Mouse (Mus musculus) megakaryocyte, adult 5-6 weeks (primary cell): ENCODE measurements around the gene Olfr697. TPM values are rescaled to one million over a fixed set of nuclear protein-coding genes. Genes with fewer than 3 reads are reported as not detected.
"Not testable (repeated sequence)": the region's sequence is repeated elsewhere in the genome, so short reads cannot be mapped to it uniquely, and the experiment has no call there.

Source experiments
- ATAC-seq: 2 replicates; pipeline ENCODE4 v1.8.0; 2016; ENCODE audit warnings: mild to moderate bottlenecking, inconsistent platforms; ENCODE audit not compliant: poor library complexity, severe bottlenecking
- total RNA-seq, 2 experiments: library from RNA; stranded (forward) in 1 of 2; stranded (reverse) in 1 of 2; fragments of 153-499, 151-499 nt in 1 of 2; fragments of 221-1000, 200-1000 nt in 1 of 2; gene quantifications; 2 replicates each; pipeline versions ENCODE4 v1.2.3 to v1.2.4; 2015 to 2017

Olfr697 gene
- not detected in 2 replicates for total RNA-seq (2015)
- not detected in 2 replicates for total RNA-seq (2017)

DNA sequence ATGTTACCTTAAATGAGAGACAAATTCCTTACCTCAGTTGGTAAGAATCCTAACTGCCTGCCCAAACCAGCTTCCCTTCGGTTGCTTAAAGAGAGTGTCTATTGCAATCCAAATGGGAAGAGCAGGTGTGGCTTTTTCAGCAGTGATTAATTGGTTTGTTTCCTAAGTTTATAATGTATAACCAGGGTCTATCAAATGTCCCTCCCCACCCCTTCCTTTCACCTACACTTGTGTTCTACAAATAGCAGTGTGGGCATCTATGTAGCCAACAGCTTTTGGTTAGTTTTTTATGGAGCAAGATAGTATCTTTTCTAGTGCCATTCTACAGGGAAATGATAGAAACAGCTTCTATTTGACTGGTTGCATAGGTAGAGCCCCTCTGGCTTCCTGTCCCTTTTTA lies at the start of gene Olfr697:
Gene Olfr697, minus strand, starts transcription at position 101 of the 400 bp plus-strand sequence.
- ATAC-seq: no peak

DNA sequence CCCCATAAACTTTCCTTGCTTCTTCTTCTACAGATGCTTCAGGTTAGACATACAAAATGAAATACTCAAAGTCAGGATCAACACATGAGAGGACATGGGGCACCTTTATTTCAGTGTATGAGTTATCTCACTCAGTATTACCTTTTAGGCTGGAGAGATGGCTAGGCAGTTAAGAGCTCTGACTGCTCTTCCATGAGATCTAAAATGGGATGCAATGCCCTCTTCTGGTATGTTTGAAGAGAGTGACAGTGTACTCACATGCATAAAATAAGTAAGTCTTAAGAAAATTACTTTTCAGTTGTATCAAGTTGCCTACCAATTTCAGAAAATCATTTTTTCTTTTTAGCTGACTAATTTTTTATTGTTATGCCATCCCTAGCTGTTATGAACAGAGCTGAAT lies 46.1 kb upstream of the Olfr697 start:
- ATAC-seq: 0 out of 2 replicates have a peak, but pooled peaks have one; percentile 40

DNA sequence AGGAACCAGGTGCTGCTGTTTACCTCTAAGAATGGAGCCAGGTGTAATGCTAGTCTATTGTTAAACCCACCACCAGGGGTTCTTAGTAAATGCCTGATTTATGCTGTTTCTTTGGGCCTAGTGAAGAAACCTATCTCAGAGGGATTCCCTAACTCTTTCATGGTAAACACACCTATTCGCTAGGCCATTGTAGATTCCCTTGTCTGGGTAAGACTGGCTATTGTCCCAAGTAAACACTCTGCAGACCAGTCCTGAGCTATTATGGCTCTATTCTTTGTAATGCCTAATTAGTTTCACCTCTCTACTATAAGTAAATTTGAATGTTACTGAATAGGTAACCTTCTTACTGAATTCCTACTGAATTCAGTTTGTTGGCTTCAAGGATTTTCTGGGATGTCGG lies 18.8 kb upstream of the Olfr697 start:
- ATAC-seq: not testable (repeated sequence)

DNA sequence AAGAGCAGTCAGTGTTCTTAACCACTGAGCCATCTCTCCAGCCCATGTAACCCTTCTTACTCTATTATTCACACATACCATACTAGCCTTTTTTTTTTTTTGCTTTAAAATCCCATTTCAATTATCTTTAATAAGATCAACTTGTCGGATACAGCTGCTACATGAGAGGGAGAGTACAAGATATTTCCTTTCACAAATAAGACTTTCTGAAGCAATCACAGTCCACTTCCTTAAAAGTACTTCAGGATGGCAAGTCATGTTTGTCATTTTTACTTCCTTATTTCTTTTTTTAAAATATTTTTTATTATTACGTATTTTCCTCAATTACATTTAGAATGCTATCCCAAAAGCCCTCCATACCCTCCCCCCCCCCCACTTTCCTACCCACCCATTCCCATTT lies 16.6 kb upstream of the Olfr697 start:
- peak; percentile 98 for ATAC-seq

DNA sequence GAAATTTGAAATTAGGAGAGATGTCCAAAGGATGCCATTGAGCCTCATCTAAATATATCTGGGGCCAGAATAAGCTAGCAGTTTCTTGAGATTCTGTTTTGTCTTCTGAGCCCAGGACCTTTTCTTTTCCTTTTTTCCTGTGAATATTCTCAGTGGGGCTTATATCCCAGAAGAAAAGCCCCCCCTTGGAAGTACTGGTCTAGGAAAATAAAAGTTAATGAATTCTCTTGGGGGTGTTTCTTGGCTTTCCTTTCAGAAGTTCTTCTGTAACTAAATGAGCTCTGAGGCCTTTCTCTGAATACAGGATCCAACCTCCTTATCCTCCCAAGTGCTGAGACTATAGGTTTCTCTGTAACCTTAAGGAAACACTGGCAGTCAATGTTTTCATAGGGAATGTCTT lies 13.1 kb upstream of the Olfr697 start, which contains the start of gene Olfr698:
Gene Olfr698, minus strand, starts transcription at position 101 of the 400 bp plus-strand sequence.
- no peak for ATAC-seq

DNA sequence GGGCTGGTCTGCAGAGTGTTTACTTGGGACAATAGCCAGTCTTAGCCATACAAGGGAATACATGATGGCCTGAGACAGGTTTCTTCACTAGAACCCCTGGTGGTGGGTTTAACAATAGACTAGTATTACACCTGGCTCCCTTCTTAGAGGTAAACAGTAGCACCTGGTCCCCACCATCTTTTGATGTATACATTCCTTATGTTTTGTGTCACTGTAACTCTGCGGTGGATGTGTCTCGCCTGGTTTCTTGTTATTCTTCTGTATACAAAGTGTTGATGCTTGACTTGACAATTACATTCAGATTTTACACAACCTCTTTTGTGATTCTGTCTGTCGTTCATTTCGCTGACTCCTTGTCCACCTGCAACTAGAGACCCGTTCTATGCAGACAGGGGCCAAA lies 3.6 kb upstream of the Olfr697 start:
- no peak for ATAC-seq

DNA sequence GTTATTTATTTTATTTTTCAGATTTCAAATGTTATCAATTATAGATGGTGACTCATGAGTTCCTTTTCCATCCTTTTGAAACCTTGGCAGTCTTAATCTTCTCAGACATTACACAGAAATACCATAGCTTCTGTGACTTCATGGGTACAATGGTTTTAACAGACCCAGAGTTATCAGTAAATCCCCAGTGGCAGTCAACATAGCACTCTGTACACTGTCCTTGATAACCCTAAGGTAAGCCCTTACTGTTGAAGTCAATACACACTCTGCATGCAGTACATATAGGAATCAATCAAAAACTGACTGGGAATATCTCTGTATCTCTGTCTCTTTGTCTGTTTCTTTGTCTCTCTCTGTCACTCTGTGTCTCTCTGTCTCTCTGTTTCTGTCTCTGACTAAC lies 5.2 kb downstream of the Olfr697 start:
- ATAC-seq: no peak

DNA sequence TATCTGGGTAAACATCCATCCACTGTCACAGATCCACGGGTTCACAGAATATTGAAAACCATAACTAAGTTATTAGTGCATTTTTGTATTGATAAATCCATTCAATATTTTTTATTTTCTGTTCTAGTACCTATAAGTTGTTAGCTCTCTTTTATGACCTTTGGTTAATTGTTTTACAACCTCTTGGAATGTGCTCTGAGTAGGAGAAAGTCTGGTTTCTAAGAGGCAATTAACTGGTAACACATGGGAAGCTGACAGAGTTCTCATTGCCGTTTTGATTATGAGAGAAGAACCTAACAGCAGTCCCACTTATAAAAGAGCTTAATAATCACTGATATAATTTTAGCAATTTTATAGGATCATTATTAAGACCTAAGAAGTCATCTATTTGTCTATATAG lies 8.5 kb downstream of the Olfr697 start:
- no peak for ATAC-seq

DNA sequence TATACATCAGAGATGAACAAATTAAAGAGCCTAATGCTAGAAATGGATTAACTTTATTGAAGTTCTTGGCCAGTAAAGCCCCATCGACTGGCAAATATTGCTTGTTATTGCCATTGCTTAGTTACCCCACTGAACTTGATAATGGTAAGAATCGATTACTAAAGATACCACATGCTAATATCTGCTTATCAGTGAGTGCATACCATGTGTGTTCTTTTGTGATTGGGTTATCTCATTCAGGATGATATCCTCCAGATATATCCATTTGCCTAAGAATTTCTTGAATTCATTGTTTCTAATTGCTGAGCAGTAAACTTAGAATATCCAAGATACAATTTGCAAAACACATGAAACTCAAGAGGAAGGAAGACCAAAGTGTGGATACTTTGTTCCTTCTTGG lies 16.6 kb downstream of the Olfr697 start:
- ATAC-seq: not testable (repeated sequence)

DNA sequence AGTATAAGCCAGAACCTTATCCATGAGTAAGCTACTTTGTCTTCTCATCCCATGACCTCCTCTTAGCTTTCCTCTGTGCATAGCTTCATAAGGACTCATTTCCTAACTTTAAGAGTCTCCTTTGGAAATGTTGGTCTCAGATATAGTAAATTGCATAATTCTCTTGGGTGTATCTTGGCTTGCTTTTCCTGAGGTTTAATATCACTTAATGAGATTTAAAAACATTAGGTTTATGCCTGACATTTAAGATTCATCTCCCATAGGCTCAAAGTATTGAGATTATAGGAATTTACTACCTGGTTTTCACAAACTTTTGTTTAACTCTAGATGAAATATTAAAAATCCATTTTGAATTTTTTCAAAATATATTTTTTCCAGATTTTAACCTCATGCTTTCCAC lies 25.9 kb downstream of the Olfr697 start, which contains the start of gene Olfr695:
Gene Olfr695, minus strand, starts transcription at position 101 of the 400 bp plus-strand sequence.
- ATAC-seq: no peak

DNA sequence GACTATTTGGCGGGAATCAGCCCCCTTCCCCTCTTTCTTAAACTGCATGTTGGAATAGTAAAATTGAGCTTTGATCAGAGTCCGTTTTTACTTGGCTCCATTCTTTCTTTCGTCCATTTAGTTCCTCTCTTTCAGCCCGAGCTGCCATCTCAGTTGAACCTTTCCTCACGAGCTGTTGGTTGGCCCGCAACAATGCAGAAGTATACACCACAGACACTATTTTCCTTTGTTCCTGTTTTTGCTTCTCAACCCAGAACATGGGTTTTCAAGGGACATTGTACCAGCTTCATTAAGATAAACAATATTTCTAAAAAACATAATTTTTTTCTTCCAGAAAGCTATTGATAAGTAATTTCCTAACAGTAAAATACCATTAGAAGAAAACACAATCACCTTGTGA lies 30.8 kb downstream of the Olfr697 start:
- peak; percentile 99 for ATAC-seq

DNA sequence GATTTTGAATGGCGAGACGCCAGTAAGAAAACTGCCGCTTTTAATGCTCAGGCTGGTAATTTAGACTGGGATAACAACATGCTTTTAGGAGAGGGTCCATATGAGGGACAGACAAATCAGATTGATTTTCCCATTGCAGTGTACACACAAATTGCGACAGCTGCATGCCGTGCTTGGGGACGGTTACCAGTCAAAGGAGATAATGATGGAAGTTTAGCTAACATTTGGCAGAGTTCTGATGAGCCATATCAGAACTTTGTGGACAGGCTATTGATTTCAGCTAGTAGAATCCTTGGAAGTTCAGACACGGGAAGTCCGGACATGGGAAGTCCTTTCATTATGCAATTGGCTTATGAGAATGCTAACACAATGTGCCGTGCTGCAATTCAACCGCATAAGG lies 34.5 kb downstream of the Olfr697 start:
- not testable (repeated sequence) for ATAC-seq

DNA sequence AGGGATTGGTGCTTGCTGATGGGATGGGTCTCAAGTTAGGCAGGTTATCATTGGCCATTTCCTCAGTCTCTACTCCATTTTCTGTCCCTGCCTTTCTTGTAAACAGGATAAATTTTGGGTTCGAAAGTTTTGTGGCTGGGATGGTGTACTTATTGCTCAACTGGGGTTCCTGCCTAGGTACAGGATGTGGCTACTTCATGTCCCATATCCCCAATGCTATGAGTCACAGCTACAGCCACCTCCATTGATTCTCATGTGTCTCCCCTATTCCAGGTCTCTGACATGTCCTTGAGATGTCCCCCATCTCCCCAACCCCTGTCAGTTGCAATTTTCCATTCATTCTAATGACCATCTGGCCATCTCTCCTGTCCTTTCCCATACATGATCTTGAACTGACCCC lies 45.4 kb downstream of the Olfr697 start:
- ATAC-seq: peak; percentile 63

DNA sequence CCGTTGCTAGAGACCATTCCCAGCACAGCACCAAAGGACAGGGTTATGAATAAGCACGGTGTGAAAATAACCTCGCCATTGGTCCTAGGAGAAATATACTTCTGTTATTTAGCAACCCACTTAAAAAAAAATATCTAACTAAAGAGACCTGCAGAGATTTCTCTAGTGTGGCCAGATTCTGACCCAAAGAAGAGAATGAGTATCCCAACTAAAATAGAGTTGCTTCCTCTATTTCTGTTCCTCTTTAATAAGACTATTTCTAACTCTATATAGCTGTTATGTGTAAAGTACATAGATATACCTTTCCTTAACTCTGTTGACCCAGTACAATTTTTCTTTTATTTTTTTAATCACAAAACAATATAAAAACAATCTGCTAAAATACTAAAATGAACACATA lies 49.3 kb downstream of the Olfr697 start:
- ATAC-seq: peak; percentile 81

DNA sequence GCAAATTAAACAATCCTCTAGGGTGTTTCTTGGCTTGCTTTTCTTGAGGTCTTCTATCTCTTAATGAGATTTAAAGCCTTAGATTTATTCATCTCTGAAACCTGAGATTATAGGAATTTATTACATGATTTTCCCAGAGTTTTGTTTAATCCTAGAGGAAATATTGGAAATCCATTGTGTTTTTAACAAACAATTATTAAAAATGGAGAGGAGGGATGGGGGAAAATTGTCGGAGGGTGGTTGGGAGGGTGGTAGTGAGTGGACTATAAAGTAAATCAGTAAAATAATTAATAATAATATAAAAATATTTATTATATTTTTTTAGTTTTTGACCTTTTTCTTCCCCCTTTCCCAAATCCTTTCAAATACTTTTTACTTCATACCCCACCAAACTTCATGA lies 50.5 kb downstream of the Olfr697 start, which contains the start of gene Olfr694:
Gene Olfr694, minus strand, starts transcription at position 101 of the 400 bp plus-strand sequence.
- ATAC-seq: no peak

Other genes with a start within 250 kb of the Olfr697 start
- gene Olfr693, start 61.9 kb downstream of the Olfr697 start, total RNA-seq (2015): not detected in 2 replicates
- not detected in 2 replicates for gene Olfr693, start 61.9 kb downstream of the Olfr697 start, total RNA-seq (2017)
- 0.04 TPM in 1 of 2 replicates, not detected in the other for gene Olfr694, start 50.6 kb downstream of the Olfr697 start, total RNA-seq (2015)
- not detected in 2 replicates for gene Olfr694, start 50.6 kb downstream of the Olfr697 start, total RNA-seq (2017)
- gene Olfr695, start 26.0 kb downstream of the Olfr697 start, total RNA-seq (2015): not detected in 2 replicates
- not detected in 2 replicates for gene Olfr695, start 26.0 kb downstream of the Olfr697 start, total RNA-seq (2017)
- not detected in 2 replicates for gene Olfr698, start 13.0 kb upstream of the Olfr697 start, total RNA-seq (2015)
- gene Olfr698, start 13.0 kb upstream of the Olfr697 start, total RNA-seq (2017): not detected in 2 replicates
- gene Olfr699, start 50.8 kb upstream of the Olfr697 start, total RNA-seq (2015): not detected in 2 replicates
- gene Olfr699, start 50.8 kb upstream of the Olfr697 start, total RNA-seq (2017): not detected in 2 replicates
- gene Olfr700, start 66.4 kb upstream of the Olfr697 start, total RNA-seq (2015): not detected in 2 replicates
- gene Olfr700, start 66.4 kb upstream of the Olfr697 start, total RNA-seq (2017): 0.73 TPM in 1 of 2 replicates, not detected in the other
- not detected in 2 replicates for gene Olfr701, start 71.7 kb upstream of the Olfr697 start, total RNA-seq (2015)
- gene Olfr701, start 71.7 kb upstream of the Olfr697 start, total RNA-seq (2017): not detected in 2 replicates
- gene Olfr702, start 91.5 kb upstream of the Olfr697 start, total RNA-seq (2015): not detected in 2 replicates
- not detected in 2 replicates for gene Olfr702, start 91.5 kb upstream of the Olfr697 start, total RNA-seq (2017)
- gene Olfr703, start 100.9 kb upstream of the Olfr697 start, total RNA-seq (2015): not detected in 2 replicates
- not detected in 2 replicates for gene Olfr703, start 100.9 kb upstream of the Olfr697 start, total RNA-seq (2017)
- gene Olfr704, start 120.7 kb upstream of the Olfr697 start, total RNA-seq (2015): not detected in 2 replicates
- not detected in 2 replicates for gene Olfr704, start 120.7 kb upstream of the Olfr697 start, total RNA-seq (2017)
- not detected in 2 replicates for gene Olfr705, start 134.4 kb upstream of the Olfr697 start, total RNA-seq (2015)
- gene Olfr705, start 134.4 kb upstream of the Olfr697 start, total RNA-seq (2017): not detected in 2 replicates
- gene Olfr706, start 145.7 kb upstream of the Olfr697 start, total RNA-seq (2015): not detected in 2 replicates
- gene Olfr706, start 145.7 kb upstream of the Olfr697 start, total RNA-seq (2017): not detected in 2 replicates
- gene Olfr707, start 158.8 kb upstream of the Olfr697 start, total RNA-seq (2015): not detected in 2 replicates
- not detected in 2 replicates for gene Olfr707, start 158.8 kb upstream of the Olfr697 start, total RNA-seq (2017)
- gene Olfr1532-ps1, start 165.6 kb upstream of the Olfr697 start, total RNA-seq (2015): not detected in 2 replicates
- gene Olfr1532-ps1, start 165.6 kb upstream of the Olfr697 start, total RNA-seq (2017): not detected in 2 replicates
- not detected in 2 replicates for gene Olfr709-ps1, start 189.8 kb upstream of the Olfr697 start, total RNA-seq (2015)
- gene Olfr709-ps1, start 189.8 kb upstream of the Olfr697 start, total RNA-seq (2017): not detected in 2 replicates
- gene Olfr710, start 205.9 kb upstream of the Olfr697 start, total RNA-seq (2015): not detected in 2 replicates
- not detected in 2 replicates for gene Olfr710, start 205.9 kb upstream of the Olfr697 start, total RNA-seq (2017)
- not detected in 2 replicates for gene Olfr6, start 221.5 kb upstream of the Olfr697 start, total RNA-seq (2015)
- not detected in 2 replicates for gene Olfr6, start 221.5 kb upstream of the Olfr697 start, total RNA-seq (2017)
- gene Olfr711, start 233.0 kb upstream of the Olfr697 start, total RNA-seq (2015): not detected in 2 replicates
- gene Olfr711, start 233.0 kb upstream of the Olfr697 start, total RNA-seq (2017): not detected in 2 replicates